Mouse (Mus musculus) MEL (cell line): ENCODE data around the gene Gm17018. TPM values are rescaled to one million over a fixed set of nuclear protein-coding genes. Genes with fewer than 3 reads are reported as not detected.
A peak's percentile ranks its signal among the peaks of the same experiment; 100 is the strongest.
"Not testable (repeated sequence)": the region's sequence is repeated elsewhere in the genome, so short reads cannot be mapped to it uniquely, and the experiment has no call there.

ENCODE experiments used
- DNase-seq: peaks from one replicate; pipeline ENCODE4 v3.0.0; 2011; ENCODE audit warnings: low read depth, low spot score
- H3K27ac ChIP-seq: 2 replicates; pipeline ENCODE4 v1.5.1; 2012; ENCODE audit warnings: low read depth, mild to moderate bottlenecking, control low read depth, low read length, moderate library complexity; ENCODE audit not compliant: control insufficient read depth
- H3K27me3 ChIP-seq, 2 experiments: fragments of 150-350 bp in 1 of 2; sonication (generic) in 1 of 2; 2 replicates each; pipeline ENCODE4 v1.6.1; 2012; ENCODE audit warnings: low read length in 2 of 2, mild to moderate bottlenecking in 2 of 2, improper control_type of control experiment in 1 of 2, moderate library complexity in 1 of 2; ENCODE audit not compliant: insufficient read depth in 2 of 2, control insufficient read depth in 1 of 2
- H3K36me3 ChIP-seq, 2 experiments: 2 replicates each; pipeline ENCODE4 v1.6.1; 2012 to 2014; ENCODE audit warnings: low read length in 2 of 2, improper control_type of control experiment in 1 of 2, inconsistent platforms in 1 of 2, mild to moderate bottlenecking in 1 of 2; ENCODE audit not compliant: insufficient read depth in 2 of 2, control insufficient read depth in 1 of 2
- H3K4me1 ChIP-seq, 2 experiments: fragments of 150-350 bp in 1 of 2; sonication (generic) in 1 of 2; 2 replicates each; pipeline ENCODE4 v1.6.1; 2012; ENCODE audit warnings: low read length in 2 of 2, improper control_type of control experiment in 1 of 2, mild to moderate bottlenecking in 1 of 2; ENCODE audit not compliant: insufficient read depth in 2 of 2, control insufficient read depth in 1 of 2
- H3K4me3 ChIP-seq, 2 experiments: fragments of 150-350 bp in 1 of 2; sonication (generic) in 1 of 2; 2 replicates each; pipeline ENCODE4 v1.5.1; 2012; ENCODE audit warnings: low read depth in 2 of 2, low read length in 2 of 2, mild to moderate bottlenecking in 2 of 2, moderate library complexity in 2 of 2, control low read depth in 1 of 2, improper control_type of control experiment in 1 of 2; ENCODE audit not compliant: control insufficient read depth in 1 of 2, insufficient read depth in 1 of 2
- H3K79me2 ChIP-seq: 2 replicates; pipeline ENCODE4 v1.6.1; 2012; ENCODE audit warnings: mild to moderate bottlenecking, low read length, moderate library complexity; ENCODE audit not compliant: control insufficient read depth, poor library complexity, insufficient read depth
- H3K9ac ChIP-seq: 2 replicates; pipeline ENCODE4 v1.6.1; 2012; ENCODE audit warnings: low read depth, mild to moderate bottlenecking, control low read depth, low read length, moderate library complexity; ENCODE audit not compliant: control insufficient read depth, poor library complexity, severe bottlenecking
- H3K9me3 ChIP-seq: fragments of 150-350 bp; sonication (generic); replicated peaks from 2 replicates; pipeline ENCODE4 v1.6.1; 2012; ENCODE audit warnings: mild to moderate bottlenecking, low read length, improper control_type of control experiment, moderate library complexity; ENCODE audit not compliant: insufficient read depth
- CHD1 ChIP-seq: IDR thresholded peaks from 2 replicates; pipeline ENCODE4 v1.6.1; 2012; ENCODE audit warnings: low read depth, mild to moderate bottlenecking, inconsistent platforms, low read length, improper control_type of control experiment
- CTCF ChIP-seq, 3 experiments: IDR thresholded peaks in 2 of 3; conservative IDR thresholded peaks in 1 of 3; 2 replicates each; pipeline ENCODE4 v1.5.1; 2011 to 2012; ENCODE audit warnings: low read length in 3 of 3, low read depth in 2 of 3, mild to moderate bottlenecking in 2 of 3, improper control_type of control experiment in 1 of 3, inconsistent platforms in 1 of 3, mixed read lengths in 1 of 3, moderate library complexity in 1 of 3; ENCODE audit not compliant: control insufficient read depth in 1 of 3, insufficient read depth in 1 of 3, poor library complexity in 1 of 3, severe bottlenecking in 1 of 3
- ELF1 ChIP-seq: IDR thresholded peaks from 2 replicates; pipeline ENCODE4 v1.6.1; 2014; ENCODE audit warnings: low read depth, mild to moderate bottlenecking, inconsistent platforms, low read length, improper control_type of control experiment, moderate library complexity
- EP300 ChIP-seq, 2 experiments: IDR thresholded peaks; 2 replicates each; pipeline ENCODE4 v1.6.1; 2011; ENCODE audit warnings: improper control_type of control experiment in 2 of 2, low read length in 2 of 2, low read depth in 1 of 2, mild to moderate bottlenecking in 1 of 2
- GABPA ChIP-seq: IDR thresholded peaks from 2 replicates; pipeline ENCODE4 v1.6.1; 2012; ENCODE audit warnings: low read depth, mild to moderate bottlenecking, inconsistent platforms, low read length, improper control_type of control experiment, moderate library complexity
- GATA1 ChIP-seq: IDR thresholded peaks from 2 replicates; pipeline ENCODE4 v1.6.1; 2011; ENCODE audit warnings: low read depth, low read length, improper control_type of control experiment
- HCFC1 ChIP-seq: IDR thresholded peaks from 2 replicates; pipeline ENCODE4 v1.6.1; 2012; ENCODE audit warnings: low read depth, mild to moderate bottlenecking, inconsistent platforms, low read length, improper control_type of control experiment, moderate library complexity
- JUND ChIP-seq: IDR thresholded peaks from 2 replicates; pipeline ENCODE4 v1.6.1; 2011; ENCODE audit warnings: low read depth, mild to moderate bottlenecking, improper control_type of control experiment, low read length
- MAX ChIP-seq: IDR thresholded peaks from 2 replicates; pipeline ENCODE4 v1.6.1; 2011; ENCODE audit warnings: low read length, improper control_type of control experiment
- MAZ ChIP-seq: IDR thresholded peaks from 2 replicates; pipeline ENCODE4 v1.6.1; 2012; ENCODE audit warnings: low read depth, mild to moderate bottlenecking, inconsistent platforms, low read length, improper control_type of control experiment
- MEF2A ChIP-seq: IDR thresholded peaks from 2 replicates; pipeline ENCODE4 v1.6.1; 2014; ENCODE audit warnings: low read depth, mild to moderate bottlenecking, inconsistent platforms, low read length, improper control_type of control experiment; ENCODE audit not compliant: poor library complexity, insufficient replicate concordance, severe bottlenecking; ENCODE audit errors: extremely low read depth
- MXI1 ChIP-seq: IDR thresholded peaks from 2 replicates; pipeline ENCODE4 v1.6.1; 2011; ENCODE audit warnings: mild to moderate bottlenecking, low read depth, low read length, improper control_type of control experiment
- MYC ChIP-seq: IDR thresholded peaks from 2 replicates; pipeline ENCODE4 v1.6.1; 2011; ENCODE audit warnings: low read depth, mild to moderate bottlenecking, low read length, improper control_type of control experiment, moderate library complexity
- NELFE ChIP-seq: IDR thresholded peaks from 2 replicates; pipeline ENCODE4 v1.6.1; 2011; ENCODE audit warnings: low read depth, low read length, improper control_type of control experiment
- POLR2A ChIP-seq, 2 experiments: IDR thresholded peaks; 2 replicates each; pipeline ENCODE4 v1.6.1; 2011 to 2012; ENCODE audit warnings: low read length in 2 of 2, mild to moderate bottlenecking in 2 of 2, control low read depth in 1 of 2, improper control_type of control experiment in 1 of 2, low read depth in 1 of 2, moderate library complexity in 1 of 2; ENCODE audit not compliant: control insufficient read depth in 1 of 2, insufficient read depth in 1 of 2, poor library complexity in 1 of 2
- RAD21 ChIP-seq: IDR thresholded peaks from 2 replicates; pipeline ENCODE4 v1.6.1; 2011; ENCODE audit warnings: mild to moderate bottlenecking, low read depth, low read length, improper control_type of control experiment
- RCOR1 ChIP-seq: IDR thresholded peaks from 2 replicates; pipeline ENCODE4 v1.6.1; 2012; ENCODE audit warnings: low read depth, mild to moderate bottlenecking, inconsistent platforms, low read length, improper control_type of control experiment
- SIN3A ChIP-seq: IDR thresholded peaks from 2 replicates; pipeline ENCODE4 v1.6.1; 2012; ENCODE audit warnings: low read length, improper control_type of control experiment, inconsistent platforms
- SMC3 ChIP-seq: IDR thresholded peaks from 2 replicates; pipeline ENCODE4 v1.6.1; 2011; ENCODE audit warnings: low read depth, low read length, improper control_type of control experiment
- TAL1 ChIP-seq: IDR thresholded peaks from 2 replicates; pipeline ENCODE4 v1.6.1; 2012; ENCODE audit warnings: mild to moderate bottlenecking, inconsistent platforms, low read length, moderate library complexity, mixed read lengths
- TBP ChIP-seq: IDR thresholded peaks from 2 replicates; pipeline ENCODE4 v1.8.0; 2011; ENCODE audit warnings: low read depth, low read length, improper control_type of control experiment
- TCF12 ChIP-seq: IDR thresholded peaks from 2 replicates; pipeline ENCODE4 v1.6.1; 2014; ENCODE audit warnings: low read depth, mild to moderate bottlenecking, inconsistent platforms, low read length, improper control_type of control experiment, moderate library complexity
- USF2 ChIP-seq, 2 experiments: IDR thresholded peaks; 2 replicates each; pipeline ENCODE4 v1.6.1; 2011 to 2012; ENCODE audit warnings: improper control_type of control experiment in 2 of 2, low read length in 2 of 2, borderline replicate concordance in 1 of 2, inconsistent platforms in 1 of 2, low read depth in 1 of 2, mild to moderate bottlenecking in 1 of 2; ENCODE audit not compliant: insufficient read depth in 1 of 2
- ZC3H11A ChIP-seq: IDR thresholded peaks from 2 replicates; pipeline ENCODE4 v1.6.1; 2012; ENCODE audit warnings: low read depth, mild to moderate bottlenecking, inconsistent platforms, low read length, improper control_type of control experiment
- ZNF384 ChIP-seq: IDR thresholded peaks from 2 replicates; pipeline ENCODE4 v1.6.1; 2012; ENCODE audit warnings: low read depth, mild to moderate bottlenecking, inconsistent platforms, low read length, improper control_type of control experiment
- polyA plus RNA-seq, 2 experiments: library from polyadenylated mRNA; stranded (reverse) in 1 of 2; unstranded in 1 of 2; fragments of >175 nt in 1 of 2; fragments of >200 nt in 1 of 2; gene quantifications; 2 replicates each; pipeline versions ENCODE4 v1.2.1 to v1.2.4; 2012; ENCODE audit warnings: low replicate concordance in 2 of 2, low read depth in 1 of 2; ENCODE audit not compliant: insufficient read length in 2 of 2, insufficient read depth in 1 of 2, missing spikeins in 1 of 2
- total RNA-seq: library from RNA; depleted of rRNA; stranded (reverse); fragments of 300-350 nt; gene quantifications from 2 replicates; pipeline ENCODE4 v1.2.3, GENCODE M21; 2012

Gene Gm17018
- total and polyA plus RNA-seq, 3 experiments, result 34.9 to 62.6 TPM; not detected in 1

DNA sequence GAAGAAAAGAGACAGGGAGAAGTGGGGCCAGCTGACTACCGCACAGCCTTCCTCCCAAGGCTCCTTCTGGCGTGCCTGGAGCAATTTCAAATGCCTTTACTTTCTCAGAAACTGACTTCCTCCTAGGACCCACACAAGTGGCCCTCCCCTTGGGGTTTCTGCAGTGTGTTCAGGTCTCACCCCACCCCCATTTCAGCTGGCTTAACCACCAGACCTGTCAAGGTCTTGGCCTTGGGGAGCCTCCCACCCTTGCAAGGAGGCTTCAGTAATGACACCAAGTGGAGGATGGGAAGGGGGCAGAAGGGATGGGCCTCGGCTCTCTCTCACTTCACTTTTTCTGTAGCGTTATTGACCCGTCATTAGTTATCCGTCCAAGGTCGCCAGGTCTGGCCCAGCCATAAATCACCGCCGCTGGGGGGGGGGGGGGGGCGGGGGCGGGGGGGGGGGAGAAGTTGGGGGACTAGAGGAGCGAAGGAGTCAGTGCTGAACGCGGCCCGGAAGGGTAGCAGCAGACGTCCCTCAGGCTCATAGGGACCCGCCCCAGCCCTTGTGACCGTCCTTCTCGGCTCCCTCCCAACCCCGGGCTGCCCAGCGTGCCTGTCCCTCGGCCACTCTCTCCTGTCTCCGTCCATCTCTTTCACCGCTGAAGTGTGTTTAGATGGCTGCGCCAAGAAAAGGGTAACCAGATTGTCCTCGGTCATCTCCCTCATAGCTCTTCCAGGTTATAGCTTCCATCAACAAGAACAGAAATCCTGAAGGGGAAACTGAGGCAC lies 16.1 kb upstream of the Gm17018 start (continued):
- TF ChIP-seq MXI1, result peak; percentile 61; the same call in 1 of the 2 replicates
- TF ChIP-seq JUND, result no peak
- no peak for TF ChIP-seq USF2 (IDR thresholded peaks at IDR 0.05; ENCODE audit: borderline replicate concordance in 1 of 2, insufficient read depth in 1 of 2, low read depth in 1 of 2, low read length in 2 of 2)
- TF ChIP-seq EP300 (IDR thresholded peaks at IDR 0.05; ENCODE audit: low read depth in 1 of 2, low read length in 2 of 2), result no peak
- TF ChIP-seq GATA1, result no peak
- TF ChIP-seq MAX, result no peak; the same call in 1 of the 2 replicates
- 0 out of 2 replicates have a peak, but pooled peaks have one; percentile 40 for TF ChIP-seq ELF1
- peak; percentile 44; the same call in 1 of the 2 replicates for TF ChIP-seq TBP
- peak; percentile 80 for TF ChIP-seq MAZ
- TF ChIP-seq, all 39 proteins: peak for 11

- H3K4me3 ChIP-seq, result peak overlapping the region; percentile 76 to 83
- H3K36me3 ChIP-seq, result peaks cover 0 to 8% of the 10 kb centered on the region in 2 experiments; a peak in 2 of 4 replicates
- H3K79me2 ChIP-seq, result no peaks in the 10 kb centered on the region; the same call in 1 of the 2 replicates
- no peaks in the 10 kb centered on the region for H3K27me3 ChIP-seq
- no peak overlapping the region for H3K27ac ChIP-seq
- peaks cover 7 to 21% of the 10 kb centered on the region in 2 experiments for H3K4me1 ChIP-seq
- no peaks in the 10 kb centered on the region for H3K9me3 ChIP-seq
- TF ChIP-seq ZNF384 (no peak), GATA1 (no peak), RCOR1 (no peak), TCF12 (peak; percentile 21; the same call in 1 of the 2 replicates), GABPA (no peak; the same call in 1 of the 2 replicates), MXI1 (peak; percentile 68; the same call in 1 of the 2 replicates), CHD1 (0 out of 2 replicates have a peak, but pooled peaks have one; percentile 40), ELF1 (peak; percentile 35), CTCF (IDR thresholded peaks at IDR 0.05 in 2 of 3, conservative IDR thresholded peaks at IDR 0.05 in 1 of 3; ENCODE audit: control insufficient read depth in 1 of 3, insufficient read depth in 1 of 3, low read depth in 2 of 3, low read length in 3 of 3, poor library complexity in 1 of 3, severe bottlenecking in 1 of 3) (peak; percentile 63 to 100 (median 96)), RAD21 (peak; percentile 97), MAZ (peak; percentile 82), SMC3 (peak; percentile 95), EP300 (IDR thresholded peaks at IDR 0.05; ENCODE audit: low read depth in 1 of 2, low read length in 2 of 2) (no peak), NELFE (0 out of 2 replicates have a peak, but pooled peaks have one; percentile 2), POLR2A (IDR thresholded peaks at IDR 0.05; ENCODE audit: control insufficient read depth in 1 of 2, insufficient read depth in 1 of 2, low read depth in 1 of 2, low read length in 2 of 2, poor library complexity in 1 of 2) (peak in 1 of 2 experiments; percentile 28; a peak in 1 of 4 replicates), SIN3A (peak; percentile 79; the same call in 1 of the 2 replicates), USF2 (IDR thresholded peaks at IDR 0.05; ENCODE audit: borderline replicate concordance in 1 of 2, insufficient read depth in 1 of 2, low read depth in 1 of 2, low read length in 2 of 2) (no peak), HCFC1 (peak; percentile 45; the same call in 1 of the 2 replicates), MEF2A (no peak), ZC3H11A (peak; percentile 93), MYC (peak; percentile 63; the same call in 1 of the 2 replicates), TAL1 (no peak)
- DNase-seq, result peak; percentile 90
- peak overlapping the region; percentile 71 for H3K9ac ChIP-seq
Observed at GRCm38 (mm10) chr19:45544925-45545321, 15.5 kb upstream of the Gm17018 start.

DNA sequence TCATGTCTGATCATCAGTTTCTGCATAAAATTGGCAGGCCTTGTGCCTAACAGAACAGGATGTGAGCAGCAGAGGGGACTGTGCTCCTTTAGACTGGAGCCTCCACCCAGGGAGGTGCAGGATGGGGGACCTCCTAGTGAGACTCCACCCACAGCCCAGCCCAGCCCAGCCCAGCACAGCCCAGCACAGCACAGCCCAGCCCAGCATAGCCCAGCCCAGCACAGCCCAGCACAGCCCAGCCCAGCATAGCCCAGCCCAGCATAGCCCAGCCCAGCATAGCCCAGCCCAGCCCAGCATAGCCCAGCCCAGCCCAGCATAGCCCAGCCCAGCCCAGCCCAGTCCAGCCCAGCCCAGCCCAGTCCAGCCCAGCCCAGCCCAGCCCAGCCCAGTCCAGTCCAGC lies 12.2 kb upstream of the Gm17018 start:
- not testable (repeated sequence) for H3K36me3 ChIP-seq, H3K27me3 ChIP-seq, H3K9me3 ChIP-seq, H3K79me2 ChIP-seq, H3K9ac ChIP-seq, H3K27ac ChIP-seq, H3K4me3 ChIP-seq
- H3K4me1 ChIP-seq, result peaks cover 2 to 15% of the 10 kb centered on the region in 2 experiments
- DNase-seq, result peak; percentile 79
